Mouse (Mus musculus): ENCODE data around the gene Lrrc39.

The Lrrc39 gene

DNA sequence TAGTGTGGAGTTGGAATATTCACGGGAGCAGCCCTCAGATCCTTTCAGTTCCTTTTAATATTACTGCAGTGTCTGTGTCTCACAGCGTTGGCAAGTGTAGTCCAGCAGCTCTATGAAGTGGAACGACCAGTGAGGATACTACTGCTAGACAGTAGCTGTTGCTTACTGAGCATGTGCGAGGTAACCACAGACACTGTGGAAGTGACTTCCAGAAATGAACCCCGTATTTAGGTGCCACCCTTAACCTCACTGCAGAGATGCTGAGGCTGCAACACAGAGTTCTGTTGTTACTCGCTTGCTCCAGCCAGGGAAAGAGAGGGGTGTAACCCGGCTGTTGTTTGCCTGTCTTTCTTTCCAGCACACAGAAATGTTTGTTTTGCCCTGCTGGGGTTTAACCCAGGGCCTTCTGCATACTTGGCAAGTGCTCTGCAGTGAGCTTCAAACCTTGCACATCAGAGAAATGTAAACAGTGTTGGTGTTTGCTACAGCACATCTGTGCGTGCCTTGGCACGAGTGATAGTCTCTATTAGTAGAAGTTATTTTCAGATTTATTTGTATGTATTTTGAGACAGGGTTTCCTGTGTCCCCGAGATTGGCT is 51.6 kb downstream of the Lrrc39 start, which contains the start of gene Trmt13:
TSS of gene Trmt13 (minus strand) at position 293 of the 598 bp plus-strand sequence.
- DNase-seq: no peak

DNA sequence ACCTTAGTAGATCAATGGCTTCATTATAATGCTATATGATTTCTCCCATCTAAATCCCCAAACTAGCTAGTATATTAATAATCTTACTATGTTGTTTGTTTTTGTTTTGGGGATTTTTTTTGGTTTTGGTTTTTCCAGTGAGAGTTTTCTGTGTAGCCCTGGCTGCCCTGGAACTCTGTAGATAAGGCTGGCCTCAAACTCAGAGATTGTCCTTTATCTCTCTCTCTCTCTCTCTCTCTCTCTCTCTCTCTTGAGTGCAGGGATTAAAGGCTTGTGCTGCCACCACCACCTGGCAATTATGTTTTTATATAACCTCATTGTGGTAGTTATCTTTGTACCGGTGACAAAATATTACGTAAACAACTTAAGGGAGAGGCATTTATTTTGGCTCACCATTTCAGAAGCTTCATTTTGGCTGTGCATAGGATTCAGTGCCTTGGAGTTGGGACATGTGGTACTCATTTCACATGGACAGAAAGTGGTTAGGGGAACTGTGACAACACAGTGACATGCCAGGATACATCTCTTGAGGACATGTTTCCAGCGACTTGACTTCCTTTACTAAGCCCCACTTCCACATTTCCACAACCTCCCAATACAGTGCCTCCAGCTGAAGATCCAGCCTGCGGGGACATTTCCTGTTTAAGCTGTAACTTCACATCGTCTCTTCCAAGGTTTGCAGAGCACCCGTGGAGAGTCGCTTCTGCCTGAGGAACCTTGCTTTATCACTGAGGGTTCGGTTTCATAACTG is 52.7 kb downstream of the Lrrc39 start:
- DNase-seq: no peak

DNA sequence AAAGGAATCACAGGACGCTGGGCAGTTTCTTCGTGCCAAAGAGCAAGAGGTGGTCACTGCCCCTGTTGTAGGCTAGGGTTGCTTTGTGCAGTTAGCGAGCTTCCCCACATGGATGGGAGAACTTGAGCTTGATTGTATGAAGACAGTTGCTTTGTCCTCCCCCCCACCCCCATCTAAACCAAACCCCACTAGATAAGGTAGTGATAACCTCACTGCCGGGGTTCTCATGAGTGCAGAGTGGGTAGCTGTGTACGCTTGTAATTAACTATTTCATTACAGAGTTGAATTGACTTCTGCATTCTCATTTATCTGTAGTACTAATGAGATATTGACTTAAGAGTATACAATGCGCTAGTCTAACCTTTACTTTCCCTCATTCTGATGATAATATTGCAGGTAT is 56.1 kb downstream of the Lrrc39 start:
- no peak for DNase-seq

DNA sequence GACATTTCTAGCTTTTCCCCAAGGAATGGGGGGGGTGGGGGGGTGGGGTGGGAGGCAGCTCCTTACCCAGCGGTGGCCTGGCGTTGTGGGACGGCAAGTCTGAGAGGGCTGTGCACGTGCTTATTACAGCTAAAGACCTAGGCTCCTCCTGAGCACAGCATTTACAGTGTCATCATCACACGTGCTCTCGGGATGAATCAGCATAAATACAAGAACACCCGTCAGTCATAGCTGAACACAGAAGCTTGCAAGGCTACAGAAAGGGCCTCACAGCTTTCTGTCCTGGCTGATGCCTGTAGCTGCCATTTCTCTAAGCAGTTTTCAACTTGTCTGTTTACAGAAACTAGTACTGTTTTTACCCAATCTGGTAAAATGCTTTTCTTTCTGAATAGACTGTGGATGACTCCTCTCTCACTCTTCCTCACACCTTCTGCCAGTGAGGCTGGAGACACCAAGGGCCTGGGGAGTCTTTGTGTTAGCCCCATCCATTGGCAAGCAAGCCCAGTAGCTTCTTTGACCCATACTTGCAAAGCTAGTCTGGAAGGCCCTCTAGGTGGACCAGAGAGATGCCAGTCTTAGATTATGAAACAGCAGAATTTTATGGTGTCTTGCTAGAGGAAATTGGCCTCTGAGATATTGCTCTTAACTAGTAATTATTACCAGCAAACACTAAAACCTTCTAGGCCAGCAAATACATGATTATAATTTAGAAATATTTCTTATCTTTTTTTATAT is 58.0 kb downstream of the Lrrc39 start:
- DNase-seq: no peak

DNA sequence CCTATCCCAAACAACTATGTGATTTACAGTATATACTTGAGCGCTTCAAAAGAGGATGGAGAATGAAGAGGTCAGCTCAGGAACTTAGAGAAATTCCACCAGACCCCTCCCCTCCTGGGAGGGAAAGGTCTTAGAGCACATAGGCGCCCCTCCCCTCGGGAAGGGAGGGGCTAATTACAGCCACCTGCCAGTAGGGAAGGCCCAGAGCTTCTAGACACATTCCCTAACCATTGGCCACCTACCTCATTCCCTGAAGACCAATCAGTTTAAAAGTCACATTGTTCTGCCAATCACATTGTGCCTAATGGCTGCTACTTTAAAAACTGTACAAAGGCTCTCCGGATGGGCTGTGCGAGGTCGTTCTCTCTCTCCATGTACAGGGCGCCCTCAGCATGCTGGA is 59.9 kb downstream of the Lrrc39 start:
- DNase-seq: no peak

DNA sequence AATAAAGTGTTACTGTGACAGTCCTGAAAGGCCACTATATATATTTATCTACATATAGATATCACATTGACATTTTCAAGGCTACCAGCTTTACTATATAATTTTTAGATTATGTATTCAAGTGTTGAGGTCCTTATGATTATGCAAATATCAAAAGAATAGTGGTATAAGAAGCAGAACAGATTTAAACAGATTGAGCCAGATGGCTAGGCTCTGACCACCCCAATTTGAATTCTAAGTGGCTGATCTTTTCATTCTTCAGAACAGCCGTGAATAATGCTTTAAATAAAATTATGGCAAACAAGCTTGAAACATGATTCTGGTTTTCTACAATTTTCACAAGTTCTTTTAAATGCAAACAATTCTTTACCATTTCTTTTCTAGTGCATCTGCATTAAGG is 68.7 kb downstream of the Lrrc39 start:
- no peak for DNase-seq
